ENCODE assay signal across 8 mouse cellular contexts in genomic region chr8:70351035-70351999, GRCm38 (mm10). TPM values are rescaled to one million over a fixed set of nuclear protein-coding genes. Genes with fewer than 3 reads are reported as not detected.
DNase-seq lines count a peak whose midpoint lies in the region; ATAC-seq and TF ChIP-seq lines count a peak whose summit lies in the region.

No protein-coding gene starts in this region.

- H3K9me3 ChIP-seq in forebrain, embryonic 10.5 days, result no peaks in the 10 kb centered on the region
- no peaks in the 10 kb centered on the region for H3K9me3 ChIP-seq in stomach, embryonic 16.5 days (replicated peaks; ENCODE audit: control insufficient read depth, low read length)

- peak overlapping the region; percentile 99 for H3K9ac ChIP-seq in liver, adult 2 months (ENCODE audit: low read depth, low read length)
- H3K9ac ChIP-seq in stomach, embryonic 16.5 days (ENCODE audit: low read length), result peak overlapping the region; percentile 97

- H3K4me3 ChIP-seq in left cerebral cortex, adult 2 months, result peak overlapping the region; percentile 87
- peak overlapping the region; percentile 74 for H3K4me3 ChIP-seq in bone marrow, adult 2 months (replicated peaks; ENCODE audit: control insufficient read depth, low read depth, low read length)
- H3K4me3 ChIP-seq in forebrain, embryonic 10.5 days, result peak overlapping the region; percentile 97
- peak overlapping the region; percentile 96 for H3K4me3 ChIP-seq in liver, adult 2 months (ENCODE audit: insufficient read depth, low read depth, low read length)
- H3K4me3 ChIP-seq in stomach, embryonic 16.5 days (replicated peaks; ENCODE audit: low read length), result peak overlapping the region; percentile 78

- no peak for TF ChIP-seq POLR2A in bone marrow, adult 2 months (IDR thresholded peaks at IDR 0.05; ENCODE audit: borderline replicate concordance, control insufficient read depth, low read depth, low read length)
- no peak for TF ChIP-seq POLR2A in liver, adult 2 months (IDR thresholded peaks at IDR 0.05; ENCODE audit: extremely low read depth, insufficient read depth, low read length)

- peak overlapping the region; percentile 98 for H3K4me2 ChIP-seq in stomach, embryonic 16.5 days (ENCODE audit: low read depth, low read length)

- peak in 1 of 2 experiments; percentile 59 for DNase-seq in left cerebral cortex, adult 2 months (ENCODE audit: extremely low spot score in 1 of 2, low spot score in 2 of 2)
- no peak for DNase-seq in left cerebral cortex, postnatal 14 days (ENCODE audit: low spot score in 2 of 2)
- DNase-seq in forebrain, embryonic 10.5 days (ENCODE audit: extremely low spot score, low spot score), result no peak
- peak; percentile 42 for DNase-seq in liver, adult 2 months (ENCODE audit: extremely low read depth, low read depth, low spot score)
- DNase-seq in embryo, embryonic 9.5 days (ENCODE audit: extremely low spot score), result no peak

- no peak for ATAC-seq in stomach, embryonic 16.5 days (ENCODE audit: insufficient read depth, low FRiP score)
- ATAC-seq in activated CD4-positive, CD25-positive, alpha-beta regulatory T cell, adult 4 months, result no peak

- intact Hi-C loops in left cerebral cortex, adult 2 months (cut with DNase I), result loop anchor here (5.0 to 10.0 kb wide), 2 partner anchors 66 to 153 kb away; partner anchors contain the start of gene Rex1bd
- intact Hi-C loops in left cerebral cortex, postnatal 14 days (cut with DNase I), result no loop called here

- 37% methylated on average over 15 of the region's 15 CpGs for WGBS in bone marrow, adult 2 months
- 64% methylated on average over 15 of the region's 15 CpGs for WGBS in forebrain, embryonic 10.5 days
- WGBS in liver, adult 2 months, result 29% methylated on average over 15 of the region's 15 CpGs
- 32% methylated on average over 15 of the region's 15 CpGs for WGBS in stomach, embryonic 16.5 days

- TF ChIP-seq CTCF in left cerebral cortex, adult 2 months (IDR thresholded peaks at IDR 0.05), result no peak
- TF ChIP-seq CTCF in bone marrow, adult 2 months (IDR thresholded peaks at IDR 0.05; ENCODE audit: control insufficient read depth, insufficient read depth, low read length), result no peak
- no peak for TF ChIP-seq CTCF in liver, adult 2 months (IDR thresholded peaks at IDR 0.05; ENCODE audit: low read depth, low read length)

- peaks cover 57% of the 10 kb centered on the region for H3K79me2 ChIP-seq in liver, adult 2 months (ENCODE audit: control insufficient read depth, insufficient read depth, low read length)

- peak overlapping the region; percentile 82 for H3K27ac ChIP-seq in left cerebral cortex, adult 2 months
- H3K27ac ChIP-seq in bone marrow, adult 2 months (ENCODE audit: control insufficient read depth, insufficient read depth, low read depth, low read length, poor library complexity), result no peak overlapping the region
- H3K27ac ChIP-seq in forebrain, embryonic 10.5 days, result peak overlapping the region; percentile 96
- peak overlapping the region; percentile 37 for H3K27ac ChIP-seq in liver, adult 2 months (replicated peaks; ENCODE audit: insufficient read depth, low read depth, low read length)
- H3K27ac ChIP-seq in stomach, embryonic 16.5 days (ENCODE audit: low read length), result peak overlapping the region; percentile 86

- H3K4me1 ChIP-seq in bone marrow, adult 2 months (ENCODE audit: control insufficient read depth, insufficient read depth, low read length), result peaks cover 3% of the 10 kb centered on the region; the same call in 1 of the 2 replicates
- H3K4me1 ChIP-seq in forebrain, embryonic 10.5 days, result peaks cover 61% of the 10 kb centered on the region
- H3K4me1 ChIP-seq in liver, adult 2 months (ENCODE audit: control insufficient read depth, insufficient read depth, low read length), result peaks cover 44% of the 10 kb centered on the region
- peaks cover 38% of the 10 kb centered on the region for H3K4me1 ChIP-seq in stomach, embryonic 16.5 days (ENCODE audit: control insufficient read depth, insufficient read depth, low read length)

- H3K36me3 ChIP-seq in forebrain, embryonic 10.5 days (replicated peaks), result peaks cover 50% of the 10 kb centered on the region
- H3K36me3 ChIP-seq in liver, adult 2 months (ENCODE audit: control insufficient read depth, insufficient read depth, low read length), result no peaks in the 10 kb centered on the region
- H3K36me3 ChIP-seq in stomach, embryonic 16.5 days (ENCODE audit: control insufficient read depth, insufficient read depth, low read length), result no peaks in the 10 kb centered on the region

- no peaks in the 10 kb centered on the region for H3K27me3 ChIP-seq in forebrain, embryonic 10.5 days (ENCODE audit: poor library complexity, severe bottlenecking)
- no peaks in the 10 kb centered on the region for H3K27me3 ChIP-seq in liver, adult 2 months (ENCODE audit: control insufficient read depth, insufficient read depth, low read length)
- no peaks in the 10 kb centered on the region for H3K27me3 ChIP-seq in stomach, embryonic 16.5 days (ENCODE audit: control insufficient read depth, insufficient read depth, low read length)

RNA-seq across cellular contexts. Expression of gene Upf1, which starts 1.8 kb away (rescaled TPM):
- total RNA-seq in left cerebral cortex, adult 2 months (2021), result 10 to 100 TPM; 66.0 to 70.0 TPM
- total RNA-seq in left cerebral cortex, postnatal 14 days (2021), result 10 to 100 TPM; 49.8 to 53.4 TPM
- 20.2 and 39.1 TPM in 2 replicates for polyA plus RNA-seq in bone marrow, adult 2 months (2011; ENCODE audit: insufficient read depth, insufficient read length, low replicate concordance, missing spikeins)
- 14.5 and 16.3 TPM in 2 replicates for polyA plus RNA-seq in forebrain, embryonic 10.5 days (2016; fragmentation: Nextera tagmentation; extraction: Ambion mirVana)
- 19.0 and 26.3 TPM in 2 replicates for total RNA-seq in liver, adult 2 months (2014; rRNA removed)
- 20.3 and 22.3 TPM in 2 replicates for polyA plus RNA-seq in liver, adult 2 months (2012; rRNA removed)
- 7.4 and 8.2 TPM in 2 replicates for polyA plus RNA-seq in stomach, embryonic 16.5 days (2015; fragmentation: Nextera tagmentation; extraction: Ambion mirVana)
- 10 to 100 TPM; 12.1 to 15.3 TPM for polyA plus RNA-seq in activated CD4-positive, CD25-positive, alpha-beta regulatory T cell, adult 4 months (2017; shearing (Covaris generic))

RNA-seq across cellular contexts. Expression of gene Gdf1, which starts 21.7 kb away (rescaled TPM):
- total RNA-seq in left cerebral cortex, adult 2 months (2021), result 10 to 100 TPM in 1 of 2 experiments, 1 to 10 TPM in 1; 8.2 to 17.1 TPM
- total RNA-seq in left cerebral cortex, postnatal 14 days (2021), result 10 to 100 TPM; 15.4 to 20.8 TPM
- polyA plus RNA-seq in bone marrow, adult 2 months (2011; ENCODE audit: insufficient read depth, insufficient read length, low replicate concordance, missing spikeins), result not detected in 2 replicates
- 3.7 and 4.6 TPM in 2 replicates for polyA plus RNA-seq in forebrain, embryonic 10.5 days (2016; fragmentation: Nextera tagmentation; extraction: Ambion mirVana)
- total RNA-seq in liver, adult 2 months (2014; rRNA removed), result not detected in 2 replicates
- not detected in 2 replicates for polyA plus RNA-seq in liver, adult 2 months (2012; rRNA removed)
- 1.4 and 2.1 TPM in 2 replicates for polyA plus RNA-seq in stomach, embryonic 16.5 days (2015; fragmentation: Nextera tagmentation; extraction: Ambion mirVana)
- under 1 TPM in 1 of 2 experiments, not detected in 1; 0.79 TPM for polyA plus RNA-seq in activated CD4-positive, CD25-positive, alpha-beta regulatory T cell, adult 4 months (2017; shearing (Covaris generic))

RNA-seq across cellular contexts. Expression of gene Comp, which starts 22.0 kb away (rescaled TPM):
- under 1 TPM; 0.32 to 0.33 TPM for total RNA-seq in left cerebral cortex, adult 2 months (2021)
- under 1 TPM; 0.51 to 0.72 TPM for total RNA-seq in left cerebral cortex, postnatal 14 days (2021)
- polyA plus RNA-seq in bone marrow, adult 2 months (2011; ENCODE audit: insufficient read depth, insufficient read length, low replicate concordance, missing spikeins), result 19.6 TPM in 1 of 2 replicates, not detected in the other
- polyA plus RNA-seq in forebrain, embryonic 10.5 days (2016; fragmentation: Nextera tagmentation; extraction: Ambion mirVana), result 0.19 and 0.38 TPM in 2 replicates
- total RNA-seq in liver, adult 2 months (2014; rRNA removed), result not detected in 2 replicates
- polyA plus RNA-seq in liver, adult 2 months (2012; rRNA removed), result 0.24 TPM in 1 of 2 replicates, not detected in the other
- 0.15 and 0.25 TPM in 2 replicates for polyA plus RNA-seq in stomach, embryonic 16.5 days (2015; fragmentation: Nextera tagmentation; extraction: Ambion mirVana)
- under 1 TPM in 1 of 2 experiments, not detected in 1; 0.95 TPM for polyA plus RNA-seq in activated CD4-positive, CD25-positive, alpha-beta regulatory T cell, adult 4 months (2017; shearing (Covaris generic))

RNA-seq across cellular contexts. Expression of gene Cers1, which starts 35.7 kb away (rescaled TPM):
- 100 to 1,000 TPM in 1 of 2 experiments, 10 to 100 TPM in 1; 94.8 to 104 TPM for total RNA-seq in left cerebral cortex, adult 2 months (2021)
- 100 to 1,000 TPM; 118 to 126 TPM for total RNA-seq in left cerebral cortex, postnatal 14 days (2021)
- not detected in 2 replicates for polyA plus RNA-seq in bone marrow, adult 2 months (2011; ENCODE audit: insufficient read depth, insufficient read length, low replicate concordance, missing spikeins)
- 4.1 and 4.5 TPM in 2 replicates for polyA plus RNA-seq in forebrain, embryonic 10.5 days (2016; fragmentation: Nextera tagmentation; extraction: Ambion mirVana)
- not detected in 2 replicates for total RNA-seq in liver, adult 2 months (2014; rRNA removed)
- 0.04 TPM in 2 replicates for polyA plus RNA-seq in liver, adult 2 months (2012; rRNA removed)
- 3.8 and 4.1 TPM in 2 replicates for polyA plus RNA-seq in stomach, embryonic 16.5 days (2015; fragmentation: Nextera tagmentation; extraction: Ambion mirVana)
- polyA plus RNA-seq in activated CD4-positive, CD25-positive, alpha-beta regulatory T cell, adult 4 months (2017; shearing (Covaris generic)), result not detected

RNA-seq across cellular contexts. Expression of gene Cope, which starts 49.0 kb away (rescaled TPM):
- 100 to 1,000 TPM; 137 to 145 TPM for total RNA-seq in left cerebral cortex, adult 2 months (2021)
- 100 to 1,000 TPM; 122 to 132 TPM for total RNA-seq in left cerebral cortex, postnatal 14 days (2021)
- 85.8 and 91.7 TPM in 2 replicates for polyA plus RNA-seq in bone marrow, adult 2 months (2011; ENCODE audit: insufficient read depth, insufficient read length, low replicate concordance, missing spikeins)
- polyA plus RNA-seq in forebrain, embryonic 10.5 days (2016; fragmentation: Nextera tagmentation; extraction: Ambion mirVana), result 286 and 300 TPM in 2 replicates
- total RNA-seq in liver, adult 2 months (2014; rRNA removed), result 169 and 197 TPM in 2 replicates
- polyA plus RNA-seq in liver, adult 2 months (2012; rRNA removed), result 327 and 394 TPM in 2 replicates
- 354 and 410 TPM in 2 replicates for polyA plus RNA-seq in stomach, embryonic 16.5 days (2015; fragmentation: Nextera tagmentation; extraction: Ambion mirVana)
- polyA plus RNA-seq in activated CD4-positive, CD25-positive, alpha-beta regulatory T cell, adult 4 months (2017; shearing (Covaris generic)), result 100 to 1,000 TPM; 312 to 332 TPM
